Mouse (Mus musculus) ES-Bruce4 (cell line): ENCODE measurements at regions not wholly inside any gene's neighbourhood (a gene's known extent, or its start where the extent isn't known, plus 50 kb on each side); places are given as distances from the start of the nearest gene placed in this dataset.

Experiments used
- H3K27ac ChIP-seq: 2 replicates; pipeline ENCODE4 v1.5.1; 2012; ENCODE audit warnings: low read length, inconsistent platforms; ENCODE audit not compliant: insufficient read depth
- H3K27me3 ChIP-seq: 2 replicates; pipeline ENCODE4 v1.6.1; 2012; ENCODE audit warnings: mild to moderate bottlenecking, low read length, inconsistent platforms; ENCODE audit not compliant: control insufficient read depth, poor library complexity, insufficient read depth, severe bottlenecking
- H3K36me3 ChIP-seq: 2 replicates; pipeline ENCODE4 v1.6.1; 2012; ENCODE audit warnings: inconsistent platforms, mild to moderate bottlenecking, low read length, moderate library complexity; ENCODE audit not compliant: control insufficient read depth, poor library complexity, insufficient read depth, severe bottlenecking
- H3K4me1 ChIP-seq: one replicate; pipeline ENCODE4 v1.8.1; 2011; ENCODE audit warnings: low read length; ENCODE audit not compliant: control insufficient read depth, insufficient read depth
- H3K4me3 ChIP-seq: 2 replicates; pipeline ENCODE4 v1.5.1; 2011; ENCODE audit warnings: low read depth, mild to moderate bottlenecking, low read length
- H3K9ac ChIP-seq: 2 replicates; pipeline ENCODE4 v1.6.1; 2012; ENCODE audit warnings: low read depth, mild to moderate bottlenecking, inconsistent platforms; ENCODE audit not compliant: poor library complexity, severe bottlenecking
- H3K9me3 ChIP-seq: replicated peaks from 2 replicates; pipeline ENCODE4 v1.6.1; 2012; ENCODE audit warnings: mild to moderate bottlenecking, low read length, inconsistent platforms; ENCODE audit not compliant: control insufficient read depth, poor library complexity, insufficient read depth, severe bottlenecking
- CTCF ChIP-seq: IDR thresholded peaks from one replicate; pipeline ENCODE4 v1.8.1; 2011; ENCODE audit warnings: low read depth, low read length
- EP300 ChIP-seq: IDR thresholded peaks from 2 replicates; pipeline ENCODE4 v1.6.1; 2011; ENCODE audit warnings: low read depth, low read length; ENCODE audit not compliant: insufficient read depth
- POLR2A ChIP-seq: IDR thresholded peaks from one replicate; pipeline ENCODE4 v1.8.1; 2011; ENCODE audit warnings: low read length; ENCODE audit not compliant: insufficient read depth

DNA sequence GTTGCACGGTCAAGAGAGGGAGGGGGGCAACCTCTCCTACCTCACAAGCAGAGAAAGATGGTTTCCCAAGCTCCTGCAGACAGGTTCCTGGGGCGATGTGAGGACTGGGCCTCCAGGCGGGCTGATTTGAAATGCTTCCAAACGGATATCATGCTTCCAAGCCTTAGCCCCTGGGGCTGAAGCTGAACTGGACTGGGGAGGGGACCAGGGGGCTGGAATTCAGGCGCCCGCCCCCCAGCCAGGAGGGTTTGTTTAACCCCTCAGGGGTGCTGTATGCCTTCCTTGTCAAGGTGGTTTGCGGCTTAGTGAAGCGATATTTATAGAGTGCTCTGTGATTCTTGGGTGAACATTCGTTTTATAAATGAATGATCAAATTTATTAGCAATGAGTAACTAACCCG, 210.0 kb downstream of the Wnt5a start:
- H3K9ac ChIP-seq = no peak overlapping the region
- TF ChIP-seq CTCF (no peak), EP300 (no peak), POLR2A (no peak)
- H3K27ac ChIP-seq = no peak overlapping the region
- no peaks in the 10 kb centered on the region for H3K36me3 ChIP-seq
- no peak overlapping the region for H3K4me3 ChIP-seq
- H3K4me1 ChIP-seq = no peaks in the 10 kb centered on the region
- H3K9me3 ChIP-seq = no peaks in the 10 kb centered on the region
- no peaks in the 10 kb centered on the region for H3K27me3 ChIP-seq

DNA sequence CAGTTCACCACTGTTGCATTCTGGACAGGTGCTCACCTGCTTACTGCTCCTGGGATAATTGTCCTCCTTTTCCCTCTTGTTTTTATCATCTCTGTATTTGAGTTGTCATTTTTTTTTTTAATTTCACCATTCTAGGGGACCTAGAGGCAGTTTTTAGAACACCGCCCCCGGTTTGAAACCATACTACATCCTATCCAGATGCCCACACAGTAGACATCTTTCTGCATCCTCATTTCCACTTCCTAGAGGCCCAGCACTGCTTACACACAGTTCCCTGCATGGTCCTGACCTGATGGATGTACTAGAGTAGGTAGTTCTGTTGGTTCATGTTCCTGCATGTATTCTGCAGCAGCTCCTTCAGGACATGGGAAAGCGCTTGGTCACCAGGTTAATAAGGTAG, 216.0 kb downstream of the Wnt5a start:
- no peaks in the 10 kb centered on the region for H3K4me1 ChIP-seq
- H3K36me3 ChIP-seq = no peaks in the 10 kb centered on the region
- no peak overlapping the region for H3K9ac ChIP-seq
- TF ChIP-seq EP300 (no peak), CTCF (no peak), POLR2A (no peak)
- no peak overlapping the region for H3K27ac ChIP-seq
- H3K4me3 ChIP-seq = no peak overlapping the region
- no peaks in the 10 kb centered on the region for H3K27me3 ChIP-seq
- H3K9me3 ChIP-seq = no peaks in the 10 kb centered on the region

DNA sequence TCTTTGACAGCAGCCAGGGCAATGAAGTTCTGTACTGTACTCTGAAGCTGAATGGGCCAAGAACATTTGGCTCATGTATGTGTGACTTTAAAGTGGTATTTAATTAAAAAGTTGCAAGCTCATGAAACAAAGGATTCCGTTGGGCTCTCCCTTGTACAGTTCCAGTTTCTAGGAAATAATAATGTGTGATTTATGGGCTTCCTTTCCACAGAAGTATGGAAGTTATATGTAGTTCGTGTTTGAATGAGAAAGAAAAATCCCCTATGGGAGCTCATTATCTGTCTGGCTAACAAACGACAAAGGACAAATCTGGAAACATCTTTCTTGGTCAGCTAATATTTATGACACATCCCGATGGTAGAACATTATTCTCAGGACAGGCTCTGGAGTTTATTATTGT, 221.1 kb downstream of the Wnt5a start:
- Histone ChIP-seq H3K4me1 (no peaks in the 10 kb centered on the region), H3K27ac (no peak overlapping the region), H3K9me3 (no peaks in the 10 kb centered on the region), H3K9ac (no peak overlapping the region), H3K27me3 (no peaks in the 10 kb centered on the region), H3K4me3 (no peak overlapping the region), H3K36me3 (no peaks in the 10 kb centered on the region)
- TF ChIP-seq POLR2A (no peak), CTCF (no peak), EP300 (no peak)

DNA sequence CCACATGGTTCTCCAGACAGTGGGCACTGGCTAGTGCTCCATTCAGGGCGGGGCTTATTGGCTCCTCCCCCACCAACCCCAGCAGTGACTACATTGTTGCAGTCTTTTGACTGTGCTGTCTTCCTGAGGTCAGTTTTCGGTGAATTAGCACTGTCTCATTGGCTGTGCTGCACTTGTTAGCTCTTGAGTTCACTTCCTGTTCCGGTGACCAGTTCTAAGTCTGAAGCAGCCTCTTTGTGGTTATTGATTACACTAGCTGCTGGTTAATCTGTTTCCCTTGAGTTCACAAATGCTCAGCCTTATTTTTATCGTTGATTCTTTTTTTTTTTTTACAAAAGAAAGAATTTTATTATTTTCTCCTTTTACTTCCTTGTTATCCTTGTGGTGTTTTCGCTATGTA, 228.9 kb downstream of the Wnt5a start:
- Histone ChIP-seq H3K9me3 (no peaks in the 10 kb centered on the region), H3K9ac (no peak overlapping the region), H3K27me3 (no peaks in the 10 kb centered on the region), H3K4me1 (no peaks in the 10 kb centered on the region), H3K4me3 (no peak overlapping the region), H3K27ac (no peak overlapping the region), H3K36me3 (no peaks in the 10 kb centered on the region)
- TF ChIP-seq POLR2A = no peak
- TF ChIP-seq EP300 = no peak
- no peak for TF ChIP-seq CTCF

DNA sequence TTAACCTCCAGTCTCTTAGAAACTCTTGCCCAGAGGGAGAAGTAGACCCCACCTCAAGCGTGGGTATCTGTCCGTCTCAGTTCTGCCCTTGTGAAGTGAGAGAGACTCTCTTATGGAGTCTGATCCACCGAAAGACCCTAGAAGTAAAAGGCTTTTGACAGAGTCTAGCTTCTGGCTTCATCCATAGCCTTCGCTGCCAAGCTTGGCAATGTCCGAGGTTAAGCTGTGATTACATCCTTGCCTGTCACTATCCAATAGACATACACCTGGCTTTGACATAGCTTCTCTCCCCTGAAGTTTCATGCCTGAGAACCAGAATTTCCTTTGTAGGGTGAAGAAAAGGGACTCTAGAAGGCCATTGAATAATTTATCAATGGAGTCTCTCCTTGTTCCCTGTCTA, 230.9 kb downstream of the Wnt5a start:
- Histone ChIP-seq H3K9ac (no peak overlapping the region), H3K4me1 (no peaks in the 10 kb centered on the region), H3K27ac (no peak overlapping the region), H3K4me3 (no peak overlapping the region), H3K9me3 (no peaks in the 10 kb centered on the region), H3K36me3 (no peaks in the 10 kb centered on the region), H3K27me3 (no peaks in the 10 kb centered on the region)
- TF ChIP-seq POLR2A (no peak), CTCF (no peak), EP300 (no peak)

DNA sequence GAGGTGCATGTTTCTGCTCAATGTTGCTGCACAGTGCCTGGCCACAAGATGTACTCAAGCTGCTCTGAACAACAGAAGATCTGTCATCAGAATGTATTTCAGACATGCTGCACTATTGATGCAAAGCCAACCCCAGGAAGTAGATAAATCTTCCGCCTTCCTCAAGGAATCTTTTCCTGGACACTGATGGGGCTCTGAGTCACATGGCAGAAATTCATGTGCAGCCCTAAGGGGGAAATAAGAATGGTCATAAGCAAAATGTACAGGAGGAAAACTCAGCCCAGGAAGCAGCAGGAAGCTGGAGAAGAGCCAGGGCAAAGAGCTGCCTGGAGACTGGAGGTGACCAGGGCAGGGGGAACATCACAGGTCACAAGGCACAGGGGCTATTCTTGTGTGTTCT, 235.5 kb downstream of the Wnt5a start:
- no peak overlapping the region for H3K4me3 ChIP-seq
- no peaks in the 10 kb centered on the region for H3K4me1 ChIP-seq
- no peaks in the 10 kb centered on the region for H3K27me3 ChIP-seq
- H3K9me3 ChIP-seq = no peaks in the 10 kb centered on the region
- H3K36me3 ChIP-seq = no peaks in the 10 kb centered on the region
- H3K27ac ChIP-seq = no peak overlapping the region
- no peak overlapping the region for H3K9ac ChIP-seq
- TF ChIP-seq CTCF = no peak
- no peak for TF ChIP-seq POLR2A
- no peak for TF ChIP-seq EP300
